Mouse (Mus musculus) forebrain, embryonic 13.5 days (tissue): ENCODE data around the gene Lbhd2. TPM values are rescaled to one million over a fixed set of nuclear protein-coding genes. Genes with fewer than 3 reads are reported as not detected.

Source experiments
- ATAC-seq: fragments of 200-750 bp; cut with Nextera tagmentation; 2 replicates; pipeline ENCODE4 v1.8.0; 2017
- H3K27ac ChIP-seq: fragments of 300-500 bp; sonication (generic); 2 replicates; pipeline ENCODE4 v1.5.1; 2015; ENCODE audit warnings: inconsistent platforms, mild to moderate bottlenecking, moderate library complexity
- H3K27me3 ChIP-seq: fragments of 300-500 bp; sonication (generic); 2 replicates; pipeline ENCODE4 v1.6.1; 2015; ENCODE audit warnings: mild to moderate bottlenecking, inconsistent platforms
- H3K36me3 ChIP-seq: fragments of 300-500 bp; sonication (generic); 2 replicates; pipeline ENCODE4 v1.6.1; 2015; ENCODE audit warnings: mild to moderate bottlenecking, inconsistent platforms; ENCODE audit not compliant: poor library complexity, severe bottlenecking
- H3K4me1 ChIP-seq: fragments of 300-500 bp; sonication (generic); 2 replicates; pipeline ENCODE4 v1.6.1; 2015; ENCODE audit warnings: inconsistent platforms
- H3K4me2 ChIP-seq: fragments of 300-500 bp; sonication (generic); 2 replicates; pipeline ENCODE4 v1.6.1; 2015; ENCODE audit warnings: inconsistent platforms, mild to moderate bottlenecking, moderate library complexity
- H3K4me3 ChIP-seq: fragments of 300-500 bp; sonication (generic); 2 replicates; pipeline ENCODE4 v1.5.1; 2015; ENCODE audit warnings: mild to moderate bottlenecking, inconsistent platforms
- H3K9ac ChIP-seq: fragments of 300-500 bp; sonication (generic); 2 replicates; pipeline ENCODE4 v1.6.1; 2015; ENCODE audit warnings: mild to moderate bottlenecking, inconsistent platforms
- H3K9me3 ChIP-seq: fragments of 300-500 bp; sonication (generic); replicated peaks from 2 replicates; pipeline ENCODE4 v1.6.1; 2016; ENCODE audit warnings: inconsistent platforms
- WGBS: fragments of 180-500 bp; shearing (Covaris S2); methylation state at CpG from one replicate; pipeline ENCODE4 v1.1.7; 2015; 5-methylcytosine and 5-hydroxymethylcytosine counted together
- polyA plus RNA-seq: library from polyadenylated mRNA; unstranded; fragments of >200 nt; fragmentation: Nextera tagmentation; extraction: Ambion mirVana; gene quantifications from 2 replicates; pipeline ENCODE4 v1.2.1, GENCODE M21; 2015

Lbhd2 gene
- polyA plus RNA-seq, 1 experiment from 2014 or later = 0.35 TPM

DNA sequence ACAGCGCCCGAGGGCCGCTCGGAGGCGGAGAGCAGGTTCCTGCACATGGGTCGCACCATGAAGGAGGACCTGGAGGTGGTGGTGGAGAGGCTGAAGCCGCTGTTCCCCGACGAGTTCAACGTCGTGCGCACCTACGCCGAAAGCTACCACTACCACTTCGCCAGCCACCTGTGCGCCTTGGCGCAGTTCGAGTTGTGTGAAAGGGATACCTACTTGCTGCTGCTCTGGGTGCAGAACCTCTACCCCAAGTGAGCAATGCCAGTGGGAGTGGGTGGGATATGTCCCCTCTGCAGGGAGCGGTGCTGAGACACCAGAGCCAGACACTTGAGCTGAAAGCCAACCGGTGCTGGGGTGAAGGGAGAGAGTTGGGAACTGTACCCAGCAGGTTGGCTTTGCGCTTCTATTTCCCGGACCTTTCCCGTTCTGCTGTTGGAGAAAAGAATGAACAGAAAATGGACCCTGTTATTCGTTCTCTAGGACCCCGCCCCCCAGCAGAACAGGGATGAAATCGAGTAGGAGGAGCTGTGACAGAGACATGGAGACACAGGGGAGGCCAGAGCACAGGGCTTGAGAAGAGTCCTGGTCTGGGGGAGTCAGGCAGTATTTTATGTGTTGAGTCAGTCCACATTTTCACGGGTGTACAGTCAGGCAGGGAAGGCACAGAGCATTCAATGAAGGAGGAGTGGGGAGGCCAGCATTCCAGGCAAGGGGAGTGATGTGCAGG is 39.4 kb downstream of the Lbhd2 start:
- peak overlapping the region; percentile 24 for H3K4me3 ChIP-seq
- H3K27me3 ChIP-seq = peaks cover 100% of the 10 kb centered on the region
- H3K27ac ChIP-seq = no peak overlapping the region
- H3K4me1 ChIP-seq = peaks cover 23% of the 10 kb centered on the region
- H3K9me3 ChIP-seq = no peaks in the 10 kb centered on the region
- H3K36me3 ChIP-seq = no peaks in the 10 kb centered on the region
- 3% methylated on average over 24 of the region's 27 CpGs for WGBS
- H3K9ac ChIP-seq = 0 out of 2 replicates have a peak overlapping the region, but pooled peaks have one; percentile 8
- no peak for ATAC-seq
- peak overlapping the region; percentile 47 for H3K4me2 ChIP-seq

- 10% methylated on average over 5 of the region's 5 CpGs for WGBS
- peaks cover 100% of the 10 kb centered on the region for H3K27me3 ChIP-seq
- no peak overlapping the region for H3K4me3 ChIP-seq
- H3K9me3 ChIP-seq = no peaks in the 10 kb centered on the region
- H3K4me1 ChIP-seq = peaks cover 23% of the 10 kb centered on the region
- H3K4me2 ChIP-seq = no peak overlapping the region
- ATAC-seq = no peak
- H3K9ac ChIP-seq = no peak overlapping the region
- no peak overlapping the region for H3K27ac ChIP-seq
- no peaks in the 10 kb centered on the region for H3K36me3 ChIP-seq
These were observed 40.1 kb downstream of the Lbhd2 start for GRCm38 (mm10) chr12:111446745-111447144.

- Histone ChIP-seq H3K4me3 (no peak overlapping the region), H3K27me3 (peaks cover 100% of the 10 kb centered on the region), H3K36me3 (no peaks in the 10 kb centered on the region), H3K9me3 (no peaks in the 10 kb centered on the region), H3K9ac (no peak overlapping the region), H3K4me1 (peaks cover 18% of the 10 kb centered on the region), H3K27ac (no peak overlapping the region), H3K4me2 (no peak overlapping the region)
- WGBS = 14% methylated on average over 9 of the region's 9 CpGs
- ATAC-seq = no peak
These were observed 40.7 kb downstream of the Lbhd2 start for GRCm38 (mm10) chr12:111447350-111447749.

GRCm38 (mm10) chr12:111447898-111448760 is 41.5 kb downstream of the Lbhd2 start:
- ATAC-seq = no peak
- Histone ChIP-seq H3K9me3 (no peaks in the 10 kb centered on the region), H3K27ac (no peak overlapping the region), H3K36me3 (no peaks in the 10 kb centered on the region), H3K4me2 (no peak overlapping the region), H3K4me1 (peaks cover 10% of the 10 kb centered on the region), H3K4me3 (no peak overlapping the region), H3K9ac (no peak overlapping the region), H3K27me3 (peaks cover 95% of the 10 kb centered on the region)
- WGBS = 11% methylated on average over 22 of the region's 22 CpGs

GRCm38 (mm10) chr12:111448931-111449705 is 42.5 kb downstream of the Lbhd2 start:
- Histone ChIP-seq H3K36me3 (no peaks in the 10 kb centered on the region), H3K4me1 (peaks cover 8% of the 10 kb centered on the region)
- WGBS = 20% methylated on average over 12 of the region's 14 CpGs

DNA sequence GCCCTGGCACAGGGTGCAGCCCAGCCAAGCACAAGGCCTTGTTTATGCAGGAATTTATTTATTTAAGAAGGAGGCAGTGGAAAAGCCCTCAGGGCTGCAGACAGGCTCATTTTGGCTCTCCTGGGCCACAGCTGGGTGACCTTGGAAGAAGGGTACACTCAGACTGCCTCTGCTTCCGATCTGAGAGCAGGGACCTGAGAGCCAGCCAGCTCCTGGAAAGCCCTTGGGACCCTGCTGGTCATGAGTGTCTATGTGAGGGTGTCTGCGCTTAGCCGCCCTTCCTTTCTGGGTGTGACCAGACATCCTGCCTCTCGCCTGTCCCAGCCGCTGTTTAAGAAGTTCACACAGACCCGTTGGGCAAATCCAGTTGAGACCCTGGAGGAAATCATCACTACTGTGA is 43.8 kb downstream of the Lbhd2 start:
- WGBS = 44% methylated on average over 6 of the region's 6 CpGs
- Histone ChIP-seq H3K27me3 (peaks cover 91% of the 10 kb centered on the region), H3K4me1 (peaks cover 6% of the 10 kb centered on the region), H3K27ac (no peak overlapping the region), H3K9me3 (no peaks in the 10 kb centered on the region), H3K36me3 (no peaks in the 10 kb centered on the region), H3K4me2 (no peak overlapping the region), H3K4me3 (no peak overlapping the region), H3K9ac (no peak overlapping the region)
- ATAC-seq = no peak

More at GRCm38 (mm10) chr12:111448931-111449705, 42.5 kb downstream of the Lbhd2 start:
- no peak overlapping the region for H3K9ac ChIP-seq
- peaks cover 93% of the 10 kb centered on the region for H3K27me3 ChIP-seq
- H3K4me2 ChIP-seq = no peak overlapping the region
- H3K4me3 ChIP-seq = no peak overlapping the region
- H3K27ac ChIP-seq = no peak overlapping the region
- ATAC-seq = no peak
- no peaks in the 10 kb centered on the region for H3K9me3 ChIP-seq

DNA sequence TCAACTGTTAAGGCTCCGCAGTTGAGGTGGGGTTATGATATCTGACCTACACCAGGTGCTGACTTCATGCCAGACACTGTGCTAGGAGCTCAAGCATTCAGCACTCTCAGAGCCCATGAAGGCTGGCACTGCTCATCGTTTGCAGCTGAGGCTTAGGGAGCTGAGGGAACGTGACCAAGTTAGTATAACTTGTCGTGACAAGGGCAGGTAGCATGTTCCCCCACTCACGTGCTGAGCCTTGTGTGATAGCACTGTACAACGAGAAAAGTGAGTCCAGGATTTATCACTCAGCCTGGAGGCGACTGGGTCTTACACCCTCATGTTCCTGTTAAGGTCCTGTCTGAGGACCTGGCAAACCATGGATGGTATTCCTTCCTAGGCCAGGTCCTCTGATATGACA is 45.0 kb downstream of the Lbhd2 start:
- H3K27ac ChIP-seq = no peak overlapping the region
- ATAC-seq = no peak
- no peak overlapping the region for H3K4me3 ChIP-seq
- peaks cover 82% of the 10 kb centered on the region for H3K27me3 ChIP-seq
- 81% methylated on average over 7 of the region's 7 CpGs for WGBS
- H3K9me3 ChIP-seq = no peaks in the 10 kb centered on the region
- H3K4me1 ChIP-seq = no peaks in the 10 kb centered on the region
- H3K9ac ChIP-seq = no peak overlapping the region
- H3K4me2 ChIP-seq = no peak overlapping the region
- no peaks in the 10 kb centered on the region for H3K36me3 ChIP-seq

GRCm38 (mm10) chr12:111454021-111454420 is 47.4 kb downstream of the Lbhd2 start:
- Histone ChIP-seq H3K36me3 (no peaks in the 10 kb centered on the region), H3K27ac (no peak overlapping the region), H3K9me3 (no peaks in the 10 kb centered on the region), H3K4me2 (no peak overlapping the region), H3K4me1 (no peaks in the 10 kb centered on the region), H3K27me3 (peaks cover 77% of the 10 kb centered on the region), H3K9ac (no peak overlapping the region), H3K4me3 (no peak overlapping the region)
- 27% methylated on average over 4 of the region's 4 CpGs for WGBS
- ATAC-seq = no peak

DNA sequence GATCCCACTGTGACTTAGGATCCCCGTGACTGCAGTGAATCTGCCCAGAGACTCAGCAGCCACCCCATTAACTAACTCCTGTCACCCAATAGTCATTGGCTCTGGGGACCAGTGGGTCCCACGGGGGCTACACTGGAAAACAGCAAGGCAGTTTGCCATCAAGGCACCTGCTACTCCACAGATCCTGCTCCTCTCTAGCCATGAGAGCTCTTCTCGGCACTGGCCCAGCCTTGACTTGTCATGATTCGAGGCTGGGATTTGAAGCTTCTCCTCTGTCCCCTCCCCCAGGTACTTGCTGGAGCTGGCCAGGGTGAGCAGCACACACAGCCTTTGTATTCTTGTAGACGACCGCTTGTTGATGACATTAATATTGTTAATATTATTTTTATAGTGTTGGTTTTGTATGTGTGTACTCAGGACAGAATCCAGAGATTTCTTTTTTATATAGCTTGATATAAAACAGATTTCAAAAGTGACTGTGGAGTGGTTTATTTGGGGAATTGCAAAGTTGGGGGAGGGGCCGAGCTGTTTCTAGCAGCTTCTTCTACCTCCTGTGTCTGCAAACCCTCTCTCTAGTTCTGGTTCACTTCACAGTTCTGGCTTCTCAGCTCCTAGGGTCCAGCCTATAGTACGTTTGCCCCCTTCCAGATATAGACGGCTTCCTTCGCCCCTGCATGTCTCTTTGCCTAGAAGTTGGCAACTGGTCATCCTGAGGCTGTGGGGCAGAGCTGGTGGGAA is 48.1 kb downstream of the Lbhd2 start:
- ATAC-seq = no peak
- no peak overlapping the region for H3K9ac ChIP-seq
- H3K27ac ChIP-seq = no peak overlapping the region
- WGBS = 71% methylated on average over 10 of the region's 10 CpGs
- H3K4me1 ChIP-seq = no peaks in the 10 kb centered on the region
- peaks cover 74% of the 10 kb centered on the region for H3K27me3 ChIP-seq
- H3K4me3 ChIP-seq = no peak overlapping the region
- no peak overlapping the region for H3K4me2 ChIP-seq
- H3K9me3 ChIP-seq = no peaks in the 10 kb centered on the region
- no peaks in the 10 kb centered on the region for H3K36me3 ChIP-seq

- H3K4me1 ChIP-seq = no peaks in the 10 kb centered on the region
- H3K9ac ChIP-seq = no peak overlapping the region
- WGBS = 71% methylated on average over 12 of the region's 12 CpGs
- H3K36me3 ChIP-seq = no peaks in the 10 kb centered on the region
- H3K4me2 ChIP-seq = no peak overlapping the region
- H3K27me3 ChIP-seq = peaks cover 69% of the 10 kb centered on the region
- H3K27ac ChIP-seq = no peak overlapping the region
- H3K4me3 ChIP-seq = no peak overlapping the region
- no peak for ATAC-seq
- no peaks in the 10 kb centered on the region for H3K9me3 ChIP-seq
These were observed 48.8 kb downstream of the Lbhd2 start for GRCm38 (mm10) chr12:111455311-111455846.

- H3K9me3 ChIP-seq = no peaks in the 10 kb centered on the region
- WGBS = 53% methylated on average over 8 of the region's 8 CpGs
- H3K9ac ChIP-seq = no peak overlapping the region
- peaks cover 64% of the 10 kb centered on the region for H3K27me3 ChIP-seq
- no peak overlapping the region for H3K4me3 ChIP-seq
- H3K36me3 ChIP-seq = no peaks in the 10 kb centered on the region
- H3K27ac ChIP-seq = no peak overlapping the region
- no peak for ATAC-seq
- no peaks in the 10 kb centered on the region for H3K4me1 ChIP-seq
- no peak overlapping the region for H3K4me2 ChIP-seq
These were observed 49.3 kb downstream of the Lbhd2 start for GRCm38 (mm10) chr12:111455860-111456259.
